Mouse (Mus musculus) hindbrain, postnatal 0 days (tissue): ENCODE measurements around the gene Mfge8. TPM values are rescaled to one million over a fixed set of nuclear protein-coding genes. Genes with fewer than 3 reads are reported as not detected.
A peak's percentile ranks its signal among the peaks of the same experiment; 100 is the strongest.

Experiments
- ATAC-seq: fragments of 200-750 bp; cut with Nextera tagmentation; 2 replicates; pipeline ENCODE4 v1.8.0; 2017; ENCODE audit warnings: mild to moderate bottlenecking, moderate TSS enrichment, moderate library complexity
- DNase-seq: peaks from one replicate; pipeline ENCODE4 v3.0.0-alpha.2; 2015; ENCODE audit warnings: low spot score
- H3K27ac ChIP-seq: fragments of 300-500 bp; sonication (generic); 2 replicates; pipeline ENCODE4 v1.5.1; 2014; ENCODE audit warnings: mild to moderate bottlenecking
- H3K27me3 ChIP-seq: fragments of 300-500 bp; sonication (generic); 2 replicates; pipeline ENCODE4 v1.6.1; 2014; ENCODE audit warnings: low read length, mixed read lengths; ENCODE audit not compliant: insufficient read depth
- H3K36me3 ChIP-seq: fragments of 300-500 bp; sonication (generic); 2 replicates; pipeline ENCODE4 v1.6.1; 2014; ENCODE audit warnings: low read length, mixed read lengths; ENCODE audit not compliant: insufficient read depth
- H3K4me1 ChIP-seq: fragments of 300-500 bp; sonication (generic); 2 replicates; pipeline ENCODE4 v1.6.1; 2014; ENCODE audit warnings: antibody characterized with exemption, low read length, mixed read lengths; ENCODE audit not compliant: insufficient read depth
- H3K4me2 ChIP-seq: fragments of 300-500 bp; sonication (generic); 2 replicates; pipeline ENCODE4 v1.6.1; 2014; ENCODE audit warnings: low read depth, mild to moderate bottlenecking, low read length, moderate library complexity, mixed read lengths
- H3K4me3 ChIP-seq: fragments of 300-500 bp; sonication (generic); 2 replicates; pipeline ENCODE4 v1.5.1; 2014; ENCODE audit warnings: low read length
- H3K9ac ChIP-seq: fragments of 300-500 bp; sonication (generic); replicated peaks from 2 replicates; pipeline ENCODE4 v1.6.1; 2014; ENCODE audit warnings: mild to moderate bottlenecking, low read length, moderate library complexity, mixed read lengths
- H3K9me3 ChIP-seq: fragments of 300-500 bp; sonication (generic); 2 replicates; pipeline ENCODE4 v1.6.1; 2016; ENCODE audit warnings: low read length, mixed read lengths
- CTCF ChIP-seq: IDR thresholded peaks from 2 replicates; pipeline ENCODE4 v1.5.1; 2016; ENCODE audit warnings: antibody characterized with exemption, control low read depth, low read depth
- WGBS: fragments of 180-500 bp; shearing (Covaris S2); extraction: QIAGEN DNeasy Blood & Tissue Kit; methylation state at CpG from one replicate; pipeline ENCODE4 v1.1.7; 2014; 5-methylcytosine and 5-hydroxymethylcytosine counted together
- polyA plus RNA-seq: library from polyadenylated mRNA; unstranded; fragments of >200 nt; fragmentation: Nextera tagmentation; extraction: Ambion mirVana; gene quantifications from 2 replicates; pipeline ENCODE4 v1.2.1, GENCODE M21; 2015
- total RNA-seq: library from RNA; depleted of rRNA; stranded (reverse); fragments of >200 nt; gene quantifications from 2 replicates; pipeline ENCODE4 v1.2.3, GENCODE M21; 2014; rRNA removed

Gene Mfge8
- 306 and 331 TPM in 2 replicates for total RNA-seq
- polyA plus RNA-seq, result 306 and 345 TPM in 2 replicates

GRCm38 (mm10) chr7:79148711-79149266, at the start of gene Mfge8:
Gene Mfge8 (minus strand): TSS chr7:79149060.
- WGBS, result under 1% methylated on average over 39 of the region's 39 CpGs
- Histone ChIP-seq H3K36me3 (no peaks in the 10 kb centered on the region), H3K27ac (peak within 1 kb of the TSS; percentile 23; the same call in 1 of the 2 replicates)

GRCm38 (mm10) chr7:79194560-79195413, 45.9 kb upstream of the Mfge8 start:
- Histone ChIP-seq H3K27ac (peak overlapping the region; percentile 59; the same call in 1 of the 2 replicates), H3K9me3 (no peaks in the 10 kb centered on the region), H3K27me3 (no peaks in the 10 kb centered on the region), H3K36me3 (no peaks in the 10 kb centered on the region), H3K4me3 (no peak overlapping the region), H3K9ac (0 out of 2 replicates have a peak overlapping the region, but pooled peaks have one; percentile 10), H3K4me2 (0 out of 2 replicates have a peak overlapping the region, but pooled peaks have one; percentile 18), H3K4me1 (0 out of 2 replicates have a peak, but pooled peaks cover 4% of the 10 kb centered on the region)
- DNase-seq, result peak; percentile 92
- no peak for TF ChIP-seq CTCF
- peak; percentile 97 for ATAC-seq
- WGBS, result 37% methylated on average over 16 of the region's 16 CpGs

More at GRCm38 (mm10) chr7:79148711-79149266, at the start of gene Mfge8:
- Histone ChIP-seq H3K4me2 (peak within 1 kb of the TSS; percentile 74), H3K9ac (peak within 1 kb of the TSS; percentile 53), H3K4me3 (peak within 1 kb of the TSS; percentile 54), H3K4me1 (no peaks in the 10 kb centered on the region), H3K9me3 (no peaks in the 10 kb centered on the region), H3K27me3 (no peaks in the 10 kb centered on the region)
- peak; percentile 95 for ATAC-seq
- no peak for TF ChIP-seq CTCF
- DNase-seq, result peak; percentile 87

GRCm38 (mm10) chr7:79193936-79194335, 45.1 kb upstream of the Mfge8 start:
- Histone ChIP-seq H3K9ac (no peak overlapping the region), H3K4me2 (no peak overlapping the region), H3K4me3 (no peak overlapping the region), H3K9me3 (no peaks in the 10 kb centered on the region), H3K4me1 (0 out of 2 replicates have a peak, but pooled peaks cover 4% of the 10 kb centered on the region), H3K27ac (peak overlapping the region; percentile 59; the same call in 1 of the 2 replicates), H3K27me3 (no peaks in the 10 kb centered on the region), H3K36me3 (no peaks in the 10 kb centered on the region)
- TF ChIP-seq CTCF, result no peak
- DNase-seq (no peak), ATAC-seq (no peak)
- 65% methylated on average over 5 of the region's 5 CpGs for WGBS

- ATAC-seq (no peak), DNase-seq (no peak)
- Histone ChIP-seq H3K27me3 (no peaks in the 10 kb centered on the region), H3K4me3 (no peak overlapping the region), H3K9ac (no peak overlapping the region), H3K4me2 (no peak overlapping the region), H3K36me3 (no peaks in the 10 kb centered on the region), H3K9me3 (no peaks in the 10 kb centered on the region), H3K27ac (no peak overlapping the region), H3K4me1 (0 out of 2 replicates have a peak, but pooled peaks cover 4% of the 10 kb centered on the region)
- no peak for TF ChIP-seq CTCF
- WGBS, result 56% methylated on average over 5 of the region's 5 CpGs
Measured at GRCm38 (mm10) chr7:79191501-79191900, 42.6 kb upstream of the Mfge8 start.

GRCm38 (mm10) chr7:79190592-79190991, 41.7 kb upstream of the Mfge8 start:
- DNase-seq (no peak), ATAC-seq (no peak)
- H3K9ac ChIP-seq, result no peak overlapping the region
- H3K4me3 ChIP-seq, result no peak overlapping the region
- H3K36me3 ChIP-seq, result no peaks in the 10 kb centered on the region
- H3K27me3 ChIP-seq, result no peaks in the 10 kb centered on the region
- H3K27ac ChIP-seq, result no peak overlapping the region
- H3K4me1 ChIP-seq, result 0 out of 2 replicates have a peak, but pooled peaks cover 4% of the 10 kb centered on the region
- no peaks in the 10 kb centered on the region for H3K9me3 ChIP-seq
- 41% methylated on average over 3 of the region's 3 CpGs for WGBS
- H3K4me2 ChIP-seq, result no peak overlapping the region
- no peak for TF ChIP-seq CTCF

- Histone ChIP-seq H3K4me3 (no peak overlapping the region), H3K4me2 (no peak overlapping the region), H3K9ac (no peak overlapping the region), H3K4me1 (no peaks in the 10 kb centered on the region), H3K9me3 (no peaks in the 10 kb centered on the region), H3K36me3 (no peaks in the 10 kb centered on the region), H3K27ac (no peak overlapping the region), H3K27me3 (no peaks in the 10 kb centered on the region)
- DNase-seq (no peak), ATAC-seq (no peak)
- WGBS, result 21% methylated on average over 3 of the region's 5 CpGs
- no peak for TF ChIP-seq CTCF
Measured at GRCm38 (mm10) chr7:79189211-79189610, 40.4 kb upstream of the Mfge8 start.
